Mouse (Mus musculus) brain, embryonic 14.5 days (tissue): Measurements from ENCODE around the gene Nipa1. TPM values are rescaled to one million over a fixed set of nuclear protein-coding genes. Genes with fewer than 3 reads are reported as not detected.
"Not testable (repeated sequence)": the region's sequence is repeated elsewhere in the genome, so short reads cannot be mapped to it uniquely, and the experiment has no call there.

ENCODE experiments used
- DNase-seq: peaks from one replicate; pipeline ENCODE4 v3.0.0-alpha.2; 2011; ENCODE audit warnings: low read depth
- CTCF ChIP-seq: fragments of 200-500 bp; IDR thresholded peaks from 2 replicates; pipeline ENCODE4 v1.5.1; 2012; ENCODE audit warnings: inconsistent platforms, mild to moderate bottlenecking, moderate library complexity, borderline replicate concordance; ENCODE audit not compliant: insufficient read depth, insufficient read length; ENCODE audit errors: extremely low read depth
- POLR2A ChIP-seq: fragments of 200-500 bp; IDR thresholded peaks from 2 replicates; pipeline ENCODE4 v1.6.1; 2012; ENCODE audit warnings: mild to moderate bottlenecking, inconsistent platforms, borderline replicate concordance; ENCODE audit not compliant: poor library complexity, insufficient read depth, insufficient read length, severe bottlenecking; ENCODE audit errors: extremely low read depth
- polyA plus RNA-seq: library from polyadenylated mRNA; depleted of rRNA; stranded (reverse); fragments of >200 nt; gene quantifications from 2 replicates; pipeline ENCODE4 v1.2.3, GENCODE M21; 2012

Gene Nipa1
- polyA plus RNA-seq, 1 experiment, result 21.6 TPM

DNA sequence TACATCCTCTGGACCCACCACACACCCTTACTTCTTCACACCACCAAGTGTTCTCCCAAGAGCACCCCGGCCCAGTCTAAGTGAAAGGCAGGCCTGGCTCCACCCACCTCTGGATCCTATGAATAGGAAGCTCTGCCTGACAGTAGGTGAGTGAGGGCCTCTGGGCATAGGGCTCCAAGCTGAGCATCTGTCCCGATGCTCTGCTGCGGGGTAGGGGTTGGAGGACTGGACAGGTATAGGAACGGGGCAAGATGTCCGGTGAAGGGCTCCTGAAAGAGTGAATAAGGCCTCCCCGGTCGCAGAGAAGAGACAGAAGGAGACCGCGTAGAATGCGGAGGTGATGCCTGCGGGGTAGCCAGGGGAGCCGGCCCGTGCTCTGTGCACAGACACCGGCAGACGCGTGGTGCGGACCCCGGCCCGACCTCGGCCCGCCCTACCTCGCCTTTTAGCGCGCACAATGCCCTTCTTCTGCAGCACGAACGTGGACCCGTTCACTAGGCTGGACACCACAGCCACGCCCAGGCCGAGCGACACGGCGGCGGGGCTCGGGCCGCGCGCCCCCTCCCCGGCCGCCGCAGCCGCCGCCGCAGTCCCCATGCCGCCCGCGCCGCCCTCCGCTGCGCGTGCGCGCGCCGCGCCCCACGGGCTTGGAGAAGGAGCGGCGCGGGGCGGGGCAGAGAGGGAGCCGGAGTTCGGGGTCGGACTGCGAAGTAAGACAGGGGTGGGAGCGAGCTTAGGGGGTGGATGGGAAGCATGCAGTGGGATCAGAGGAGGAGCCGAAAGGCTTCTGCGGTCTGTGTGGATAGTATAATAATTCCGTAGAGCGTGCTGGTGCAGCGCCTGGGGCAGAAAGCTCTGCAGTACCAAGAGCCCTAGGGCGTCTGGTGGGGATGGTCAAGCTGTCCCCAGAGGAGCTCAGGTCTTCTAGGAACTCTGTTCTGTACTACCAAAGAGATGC lies 503 bp downstream of the Nipa1 start:
- TF ChIP-seq CTCF (no peak), POLR2A (peak; percentile 50; the same call in 1 of the 2 replicates)
- peak; percentile 89 for DNase-seq

DNA sequence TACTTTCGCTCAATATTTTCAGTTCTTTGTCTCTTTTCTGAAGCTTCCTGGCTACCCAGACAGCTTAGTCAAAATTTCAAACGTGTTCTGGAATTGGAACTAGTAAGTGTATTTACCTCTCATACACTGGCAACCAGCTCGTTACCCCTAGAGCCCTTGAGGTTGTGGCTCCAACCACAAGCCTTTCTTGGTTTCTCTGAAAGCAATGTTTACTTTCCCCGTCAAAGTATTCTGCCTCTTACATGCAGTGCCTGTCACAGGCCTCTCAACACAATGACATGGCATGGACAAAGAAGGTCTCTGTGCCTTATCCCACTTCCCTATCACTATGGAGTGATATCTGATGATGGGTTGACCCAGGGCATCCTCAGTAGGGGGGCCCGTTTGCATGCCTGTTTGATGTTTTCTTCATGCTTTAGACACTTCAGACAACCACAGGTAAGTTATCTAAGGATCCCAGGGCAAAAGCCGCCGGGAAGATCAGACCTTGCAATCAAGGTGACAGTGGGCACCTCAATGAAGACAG lies 1.2 kb downstream of the Nipa1 start:
- no peak for TF ChIP-seq CTCF
- TF ChIP-seq POLR2A, result no peak
- DNase-seq, result peak; percentile 3

DNA sequence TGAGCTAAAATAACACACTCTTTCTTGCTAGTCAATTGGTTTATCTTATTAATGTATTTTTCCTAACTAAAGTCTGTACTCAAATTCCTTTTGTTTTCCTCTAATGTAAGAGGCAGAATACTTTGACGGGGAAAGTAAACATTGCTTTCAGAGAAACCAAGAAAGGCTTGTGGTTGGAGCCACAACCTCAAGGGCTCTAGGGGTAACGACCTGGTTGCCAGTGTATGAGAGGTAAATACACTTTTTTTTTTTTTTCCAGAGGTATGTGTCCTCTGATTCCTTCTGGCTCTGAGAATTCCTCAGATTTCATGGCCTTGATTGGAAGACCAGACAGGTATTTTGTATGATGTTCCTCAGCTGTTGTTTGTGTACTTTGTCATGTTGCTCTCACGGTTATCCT lies 2.0 kb downstream of the Nipa1 start:
- TF ChIP-seq CTCF, result no peak
- no peak for TF ChIP-seq POLR2A
- DNase-seq, result no peak

DNA sequence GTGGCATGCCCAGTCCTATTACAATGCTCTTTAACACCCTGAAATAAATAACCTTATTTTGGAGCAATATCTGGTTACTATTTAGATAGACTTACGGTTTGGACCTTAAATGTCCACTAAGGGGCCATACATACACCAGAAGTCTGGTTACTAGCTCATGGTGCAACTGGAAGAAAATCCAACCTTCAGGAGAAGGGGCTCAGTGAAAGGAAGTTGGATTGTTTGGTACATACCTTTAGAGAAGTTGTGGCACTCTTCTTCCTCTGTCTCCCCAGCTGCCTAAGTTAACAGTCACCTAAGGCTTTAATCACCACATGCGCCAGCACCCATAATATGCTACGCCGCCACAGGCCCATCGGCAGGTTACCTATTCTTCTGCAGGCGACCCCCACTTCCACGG lies 3.9 kb downstream of the Nipa1 start:
- no peak for DNase-seq
- TF ChIP-seq CTCF, result no peak
- no peak for TF ChIP-seq POLR2A

DNA sequence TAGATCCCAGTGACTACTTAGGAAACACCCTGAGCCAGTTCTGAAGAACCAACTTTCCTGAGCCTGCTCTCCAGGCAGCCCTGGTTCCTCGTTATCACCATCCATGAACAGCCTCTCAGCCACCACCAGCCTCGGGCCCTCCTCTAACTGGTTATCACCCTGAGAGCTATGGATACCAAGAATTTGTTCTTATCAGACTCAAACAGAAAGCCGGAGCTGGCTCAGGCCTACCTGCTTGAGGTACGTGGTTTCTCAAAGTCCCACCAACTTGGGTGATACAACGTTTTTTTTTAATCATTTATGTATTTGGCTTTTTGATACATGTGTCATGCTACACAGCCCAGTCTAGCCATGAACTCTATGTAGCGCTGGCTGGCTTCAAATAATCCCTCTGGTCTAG lies 4.6 kb downstream of the Nipa1 start:
- TF ChIP-seq CTCF (no peak), POLR2A (no peak)
- DNase-seq, result no peak

DNA sequence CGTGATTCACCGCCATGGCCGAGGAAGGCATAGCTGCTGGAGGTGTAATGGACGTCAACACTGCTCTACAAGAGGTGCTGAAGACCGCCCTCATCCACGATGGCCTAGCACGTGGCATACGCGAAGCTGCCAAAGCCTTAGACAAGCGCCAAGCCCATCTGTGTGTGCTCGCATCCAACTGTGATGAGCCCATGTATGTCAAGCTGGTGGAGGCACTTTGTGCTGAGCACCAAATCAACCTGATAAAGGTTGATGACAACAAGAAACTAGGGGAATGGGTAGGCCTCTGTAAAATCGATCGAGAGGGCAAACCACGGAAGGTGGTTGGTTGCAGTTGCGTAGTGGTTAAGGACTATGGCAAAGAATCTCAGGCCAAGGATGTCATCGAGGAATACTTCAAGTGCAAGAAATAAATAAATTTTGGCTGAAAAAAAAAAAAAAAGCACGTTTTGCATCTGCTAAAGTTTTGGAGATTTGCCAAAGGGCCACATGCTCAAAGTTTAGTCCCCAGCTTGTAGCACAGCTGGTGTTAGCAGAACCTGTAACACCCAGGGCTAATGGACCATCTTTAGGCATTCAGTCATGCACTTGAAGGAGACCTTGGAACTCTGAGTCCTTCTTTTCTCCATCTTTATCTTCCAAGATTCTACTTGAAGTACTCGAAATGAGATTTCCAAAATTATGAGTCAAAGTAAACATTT lies 5.6 kb downstream of the Nipa1 start:
- not testable (repeated sequence) for DNase-seq

DNA sequence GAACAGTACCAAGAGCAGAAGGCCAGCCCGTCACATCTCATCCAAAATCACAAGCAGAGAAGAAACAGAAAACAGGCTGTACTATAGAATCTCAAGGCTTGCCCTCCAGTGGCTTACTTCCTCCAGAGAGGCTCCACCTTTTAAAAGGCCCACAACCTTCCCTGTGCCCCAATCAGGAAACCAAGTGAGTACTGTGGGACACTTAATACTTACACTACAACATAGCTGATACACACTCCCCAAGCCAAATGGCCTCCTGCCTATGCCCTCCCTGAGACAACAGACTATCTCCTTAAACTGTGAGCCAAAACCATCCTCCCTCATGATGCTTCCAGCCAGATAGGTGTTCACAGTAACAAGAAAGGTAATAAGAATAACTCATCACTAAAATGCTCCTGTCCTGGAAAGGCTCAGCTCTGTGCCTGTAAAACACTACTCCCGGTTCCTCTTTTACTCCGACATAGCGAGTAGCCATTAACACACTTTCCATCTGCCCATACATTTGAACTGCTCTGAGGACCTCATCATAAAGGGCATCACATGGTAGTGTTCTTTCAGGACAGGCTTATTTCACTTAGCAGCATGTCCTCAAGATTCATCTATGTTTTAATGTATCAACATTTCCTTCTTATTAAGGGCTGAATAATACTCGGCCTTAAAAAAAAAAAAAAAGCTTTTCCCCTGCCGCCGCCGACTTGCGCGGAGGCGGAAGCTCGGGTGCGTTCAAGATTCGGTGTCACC lies 6.3 kb downstream of the Nipa1 start:
- TF ChIP-seq CTCF (no peak), POLR2A (no peak)
- DNase-seq, result no peak

DNA sequence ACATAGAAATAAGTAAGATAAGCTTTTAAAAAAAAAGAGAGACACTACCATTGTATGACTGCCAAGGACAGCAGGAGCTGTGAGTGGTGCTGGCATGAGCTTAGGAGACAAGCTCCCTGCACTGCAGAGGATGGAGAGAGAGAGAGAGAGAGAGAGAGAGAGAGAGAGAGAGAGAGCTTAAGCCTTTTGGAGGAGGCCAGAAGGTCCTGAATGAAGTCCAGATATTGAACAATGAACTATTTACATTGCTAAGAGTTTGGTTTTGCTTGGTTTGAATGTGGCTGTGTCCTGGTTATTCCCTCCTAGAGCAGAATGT lies 8.8 kb downstream of the Nipa1 start:
- DNase-seq, result no peak
- TF ChIP-seq POLR2A (no peak), CTCF (no peak)

- DNase-seq, result no peak
- TF ChIP-seq CTCF, result no peak
- TF ChIP-seq POLR2A, result no peak
Observed at GRCm38 (mm10) chr7:56010318-56011017, 9.3 kb downstream of the Nipa1 start.

DNA sequence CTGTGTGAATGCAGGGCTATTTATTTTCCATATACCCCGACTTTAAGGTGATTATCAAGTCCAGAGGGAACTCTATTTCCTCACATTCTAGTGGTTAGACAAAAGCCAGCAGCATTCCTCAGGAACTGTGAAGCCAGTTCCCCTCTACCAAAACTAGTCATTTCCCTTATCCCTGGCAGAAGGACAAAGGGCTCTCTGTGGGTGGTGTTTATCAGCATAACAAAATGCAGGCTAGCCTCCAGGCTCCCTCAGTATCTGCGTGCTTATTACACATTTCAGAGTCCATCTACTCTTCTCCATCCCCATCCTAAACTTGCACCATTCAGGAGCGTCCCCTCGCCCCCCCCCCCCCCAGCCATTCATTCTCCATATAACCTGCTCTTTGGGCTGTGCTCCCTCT lies 20.8 kb downstream of the Nipa1 start:
- TF ChIP-seq CTCF (no peak), POLR2A (no peak)
- DNase-seq, result peak; percentile 38

- peak; percentile 61 for DNase-seq
- TF ChIP-seq CTCF, result no peak
- TF ChIP-seq POLR2A, result no peak
Observed at GRCm38 (mm10) chr7:55995013-55995412, 24.7 kb downstream of the Nipa1 start.

- DNase-seq, result no peak
- TF ChIP-seq POLR2A (no peak), CTCF (no peak)
Observed at GRCm38 (mm10) chr7:55991858-55992257, 27.9 kb downstream of the Nipa1 start.
